Mouse (Mus musculus) embryonic facial prominence, embryonic 13.5 days (tissue): ENCODE measurements at regions not wholly inside any gene's neighbourhood (a gene's known extent, or its start where the extent isn't known, plus 50 kb on each side); places are given as distances from the start of the nearest gene placed in this dataset.

Experiments used
- ATAC-seq: fragments of 200-750 bp; cut with Nextera tagmentation; 2 replicates; pipeline ENCODE4 v1.8.0; 2017; ENCODE audit warnings: low read depth; ENCODE audit not compliant: insufficient number of reproducible peaks, insufficient read depth, low FRiP score, low TSS enrichment
- H3K27ac ChIP-seq: fragments of 300-500 bp; sonication (generic); 2 replicates; pipeline ENCODE4 v1.5.1; 2015; ENCODE audit warnings: moderate library complexity, mild to moderate bottlenecking, inconsistent platforms
- H3K27me3 ChIP-seq: fragments of 300-500 bp; sonication (generic); 2 replicates; pipeline ENCODE4 v1.6.1; 2015; ENCODE audit warnings: mild to moderate bottlenecking, inconsistent platforms
- H3K36me3 ChIP-seq: fragments of 300-500 bp; sonication (generic); 2 replicates; pipeline ENCODE4 v1.6.1; 2015; ENCODE audit warnings: mild to moderate bottlenecking, inconsistent platforms
- H3K4me1 ChIP-seq: fragments of 300-500 bp; sonication (generic); 2 replicates; pipeline ENCODE4 v1.6.1; 2015; ENCODE audit warnings: inconsistent platforms
- H3K4me2 ChIP-seq: fragments of 300-500 bp; sonication (generic); 2 replicates; pipeline ENCODE4 v1.6.1; 2015; ENCODE audit warnings: moderate library complexity, mild to moderate bottlenecking, inconsistent platforms
- H3K4me3 ChIP-seq: fragments of 300-500 bp; sonication (generic); 2 replicates; pipeline ENCODE4 v1.5.1; 2015; ENCODE audit warnings: mild to moderate bottlenecking, inconsistent platforms
- H3K9ac ChIP-seq: fragments of 300-500 bp; sonication (generic); 2 replicates; pipeline ENCODE4 v1.6.1; 2015; ENCODE audit warnings: mild to moderate bottlenecking, inconsistent platforms
- H3K9me3 ChIP-seq: fragments of 300-500 bp; sonication (generic); 2 replicates; pipeline ENCODE4 v1.6.1; 2016; ENCODE audit warnings: inconsistent platforms
- WGBS: fragments of 180-500 bp; shearing (Covaris S2); methylation state at CpG from one replicate; pipeline ENCODE4 v1.1.7; 2015; ENCODE audit warnings: mixed read lengths; 5-methylcytosine and 5-hydroxymethylcytosine counted together

DNA sequence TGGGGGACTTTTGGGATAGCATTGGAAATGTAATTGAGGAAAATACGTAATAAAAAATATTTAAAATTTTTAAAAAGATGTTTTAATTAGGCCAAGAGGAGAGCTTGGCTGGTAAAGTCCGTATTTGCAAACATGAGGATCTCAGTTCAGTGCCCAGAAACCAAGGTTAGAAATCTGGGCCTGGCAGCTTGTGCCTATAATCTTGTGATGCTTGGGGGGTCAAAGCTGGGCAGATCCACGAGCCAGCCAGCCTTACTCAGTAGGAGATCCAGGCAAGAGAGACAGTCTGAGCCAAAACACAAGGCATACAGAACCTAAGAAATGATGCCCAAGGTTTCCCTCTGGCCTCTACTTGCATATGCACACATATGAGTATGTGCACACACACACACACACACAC, 54.1 kb upstream of the Cxadr start:
- H3K36me3 ChIP-seq = no peaks in the 10 kb centered on the region
- no peak overlapping the region for H3K9ac ChIP-seq
- no peak for ATAC-seq
- no peak overlapping the region for H3K27ac ChIP-seq
- WGBS = 76% methylated on average over 3 of the region's 3 CpGs
- no peaks in the 10 kb centered on the region; the same call in 1 of the 2 replicates for H3K4me1 ChIP-seq
- no peak overlapping the region for H3K4me3 ChIP-seq
- no peaks in the 10 kb centered on the region for H3K27me3 ChIP-seq
- no peaks in the 10 kb centered on the region for H3K9me3 ChIP-seq
- no peak overlapping the region for H3K4me2 ChIP-seq

DNA sequence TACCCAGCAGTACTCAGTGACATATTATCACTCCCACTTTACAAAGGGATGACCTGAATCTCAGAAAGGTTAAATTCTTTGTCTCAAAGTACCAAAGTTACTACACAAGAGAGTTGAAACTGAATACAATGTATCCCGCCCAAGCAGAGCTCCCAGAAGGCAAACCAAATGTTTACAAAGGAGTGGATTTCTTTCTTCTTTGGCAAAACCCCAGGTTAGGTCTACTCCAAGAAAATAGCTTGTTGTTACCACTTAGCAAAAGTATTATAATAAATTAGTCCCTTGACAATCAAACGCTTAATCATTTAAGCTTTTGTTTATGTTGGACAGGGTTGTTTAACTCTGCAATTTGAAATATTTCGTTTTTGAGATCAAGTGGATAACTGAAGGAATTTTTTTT, 58.6 kb upstream of the Cxadr start:
- Histone ChIP-seq H3K9ac (no peak overlapping the region), H3K4me3 (no peak overlapping the region), H3K27ac (no peak overlapping the region), H3K9me3 (no peaks in the 10 kb centered on the region), H3K4me1 (peaks cover 7% of the 10 kb centered on the region; the same call in 1 of the 2 replicates), H3K4me2 (no peak overlapping the region), H3K27me3 (no peaks in the 10 kb centered on the region), H3K36me3 (no peaks in the 10 kb centered on the region)
- no peak for ATAC-seq
- 47% methylated on average over 3 of the region's 3 CpGs for WGBS

DNA sequence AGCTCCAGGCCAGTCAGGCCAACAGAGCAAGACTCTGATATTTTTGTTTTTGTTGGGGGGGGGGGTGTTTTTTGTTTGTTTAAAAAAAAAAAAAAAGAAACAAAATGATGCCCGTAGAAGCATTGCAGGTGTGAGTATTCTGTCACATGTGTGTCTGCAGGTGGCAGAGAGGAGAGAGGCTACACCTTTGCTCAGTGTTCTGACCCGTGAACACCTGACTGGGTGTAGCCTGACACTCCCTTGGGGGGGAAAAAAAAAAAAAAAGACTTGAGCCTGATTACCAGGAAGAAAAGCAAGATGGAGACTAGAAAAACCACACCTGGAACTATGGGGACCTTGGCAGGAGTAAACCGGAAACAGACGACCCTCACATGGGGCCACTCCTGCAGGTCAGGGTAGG, 61.1 kb upstream of the Cxadr start:
- no peak overlapping the region for H3K9ac ChIP-seq
- H3K4me1 ChIP-seq = peaks cover 14% of the 10 kb centered on the region
- H3K27ac ChIP-seq = no peak overlapping the region
- H3K4me3 ChIP-seq = no peak overlapping the region
- 77% methylated on average over 4 of the region's 4 CpGs for WGBS
- no peak for ATAC-seq
- H3K27me3 ChIP-seq = peaks cover 4% of the 10 kb centered on the region; the same call in 1 of the 2 replicates
- no peaks in the 10 kb centered on the region for H3K9me3 ChIP-seq
- H3K36me3 ChIP-seq = no peaks in the 10 kb centered on the region
- H3K4me2 ChIP-seq = no peak overlapping the region

DNA sequence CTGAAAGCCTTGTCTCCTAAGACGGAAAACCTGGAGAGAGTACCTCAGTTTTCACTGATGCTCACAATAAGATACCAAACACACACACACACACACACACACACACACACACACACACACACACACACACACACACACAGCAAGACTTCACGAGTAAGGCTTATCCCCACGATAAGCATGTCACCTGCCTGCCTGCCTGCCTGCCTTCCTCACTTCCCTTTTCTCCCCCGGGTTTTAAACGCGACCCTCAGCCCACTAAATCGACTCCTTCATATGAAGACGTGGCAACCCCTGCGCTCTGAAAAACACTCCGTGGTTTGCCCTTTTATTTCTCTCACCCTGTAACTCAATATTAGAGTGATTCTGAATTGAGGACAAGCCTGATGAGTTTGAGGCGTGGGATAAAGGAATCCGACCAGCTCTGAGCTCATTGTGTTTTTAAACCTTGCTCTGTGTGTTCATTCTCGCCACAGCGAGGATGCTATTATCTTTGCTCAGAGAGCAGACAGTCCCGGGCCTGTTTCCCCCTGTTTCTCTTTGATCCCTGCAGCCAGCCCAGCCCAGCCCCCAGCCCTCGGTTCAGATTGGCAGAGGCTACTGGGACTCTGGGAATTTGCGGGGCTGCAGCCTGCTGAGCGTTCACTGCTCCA, 63.1 kb upstream of the Cxadr start:
- peak overlapping the region; percentile 73 for H3K4me2 ChIP-seq
- H3K36me3 ChIP-seq = no peaks in the 10 kb centered on the region
- H3K27me3 ChIP-seq = peaks cover 4% of the 10 kb centered on the region; the same call in 1 of the 2 replicates
- H3K9me3 ChIP-seq = no peaks in the 10 kb centered on the region
- H3K4me3 ChIP-seq = peak overlapping the region; percentile 46
- peak overlapping the region; percentile 51; the same call in 1 of the 2 replicates for H3K27ac ChIP-seq
- WGBS = under 1% methylated on average over 18 of the region's 18 CpGs
- peaks cover 14% of the 10 kb centered on the region for H3K4me1 ChIP-seq
- H3K9ac ChIP-seq = peak overlapping the region; percentile 65
- no peak for ATAC-seq

DNA sequence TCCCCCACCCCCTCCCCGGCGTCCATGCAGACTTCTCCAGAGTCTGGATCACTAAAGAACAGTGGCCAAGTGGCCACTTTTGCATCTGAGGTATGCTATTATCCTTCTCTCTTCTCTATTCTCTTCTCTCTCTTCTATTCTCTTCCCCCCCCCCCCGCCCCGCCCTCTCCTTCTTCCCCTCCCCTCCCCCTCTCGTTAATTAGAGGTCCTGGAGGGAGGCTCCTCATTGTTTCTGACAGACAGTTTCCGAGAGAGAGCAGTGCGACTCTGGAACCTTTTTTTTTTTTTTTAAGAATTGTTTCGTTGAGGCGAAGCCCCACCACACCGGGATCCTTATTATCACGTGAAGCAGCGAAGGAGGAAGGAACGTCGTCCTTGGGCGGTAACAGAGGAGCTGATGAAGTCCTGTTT, 63.6 kb upstream of the Cxadr start:
- Histone ChIP-seq H3K4me3 (peak overlapping the region; percentile 46), H3K27ac (0 out of 2 replicates have a peak overlapping the region, but pooled peaks have one; percentile 51), H3K9me3 (no peaks in the 10 kb centered on the region), H3K4me2 (peak overlapping the region; percentile 73), H3K27me3 (peaks cover 4% of the 10 kb centered on the region; the same call in 1 of the 2 replicates), H3K36me3 (no peaks in the 10 kb centered on the region), H3K4me1 (peaks cover 14% of the 10 kb centered on the region), H3K9ac (peak overlapping the region; percentile 65)
- no peak for ATAC-seq
- WGBS = under 1% methylated on average over 13 of the region's 15 CpGs

DNA sequence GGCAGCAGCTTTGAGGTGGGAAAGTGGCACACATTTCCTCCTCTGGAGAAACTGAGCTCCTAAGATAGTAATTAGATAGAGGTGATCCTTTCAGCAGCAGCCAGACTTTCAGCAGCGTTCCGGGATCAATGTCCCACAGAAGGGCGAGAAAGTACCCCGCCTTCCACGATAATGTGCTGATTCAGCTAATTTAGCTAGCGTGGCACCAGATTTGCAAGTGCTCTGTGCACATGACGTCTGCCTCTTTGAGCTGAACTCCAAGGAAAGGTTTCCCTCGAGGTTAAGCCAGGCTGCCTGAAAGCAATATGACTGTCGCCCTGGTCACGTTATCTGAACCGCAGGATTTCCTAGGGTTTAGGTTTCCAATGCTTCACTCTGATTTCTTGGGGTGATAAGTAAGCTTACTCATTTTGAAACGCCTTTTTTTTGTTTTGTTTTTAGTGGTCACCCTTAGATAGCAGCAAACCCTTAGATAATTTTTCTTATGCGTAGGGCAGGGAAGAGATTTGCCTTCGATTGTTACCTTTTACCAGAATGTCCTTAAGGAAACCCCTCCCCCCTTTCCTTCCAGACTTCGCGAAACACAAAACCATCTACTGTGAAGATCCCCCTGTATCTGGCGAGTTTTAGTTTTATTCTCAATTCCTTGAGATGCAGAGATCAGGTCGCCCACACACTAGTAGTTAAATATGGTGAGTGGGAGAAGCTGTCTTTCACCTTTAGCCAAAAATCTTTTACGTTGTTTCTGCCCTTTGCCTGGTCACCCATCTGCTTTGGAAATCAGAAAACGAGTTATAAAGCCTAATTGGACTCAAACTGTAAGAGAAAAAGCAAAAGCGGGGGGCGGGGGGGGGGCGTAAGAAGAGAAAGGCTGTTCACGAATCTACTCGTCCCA, 64.3 kb upstream of the Cxadr start:
- Histone ChIP-seq H3K27ac (no peak overlapping the region), H3K9ac (peak overlapping the region; percentile 65), H3K9me3 (no peaks in the 10 kb centered on the region), H3K4me2 (peak overlapping the region; percentile 73), H3K27me3 (peaks cover 4% of the 10 kb centered on the region; the same call in 1 of the 2 replicates), H3K4me3 (peak overlapping the region; percentile 46), H3K36me3 (no peaks in the 10 kb centered on the region), H3K4me1 (peaks cover 14% of the 10 kb centered on the region)
- ATAC-seq = no peak
- WGBS = 3% methylated on average over 25 of the region's 25 CpGs

DNA sequence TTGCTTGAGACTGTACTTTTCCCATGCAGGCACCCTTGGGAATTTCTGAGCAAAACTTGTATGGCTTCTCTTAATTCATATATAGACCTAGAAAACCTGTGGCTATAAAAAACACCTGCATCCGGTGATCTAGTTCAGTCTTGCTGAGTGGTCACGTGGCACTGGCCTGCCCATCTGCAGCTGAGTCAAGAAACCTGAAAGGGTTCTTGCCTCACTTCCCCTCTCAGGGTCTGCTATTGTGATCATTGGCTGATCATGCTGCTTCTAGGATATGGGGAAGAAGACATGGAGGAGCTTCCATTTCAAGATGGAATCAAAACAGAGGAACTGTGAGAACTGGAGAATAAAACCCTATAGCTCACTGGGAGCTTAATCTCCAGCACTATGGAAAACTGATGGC, 69.1 kb upstream of the Cxadr start:
- no peak overlapping the region for H3K4me3 ChIP-seq
- no peak overlapping the region for H3K9ac ChIP-seq
- no peak overlapping the region for H3K27ac ChIP-seq
- 85% methylated on average over 2 of the region's 2 CpGs for WGBS
- H3K4me1 ChIP-seq = peaks cover 7% of the 10 kb centered on the region
- no peak overlapping the region for H3K4me2 ChIP-seq
- no peaks in the 10 kb centered on the region for H3K36me3 ChIP-seq
- peaks cover 4% of the 10 kb centered on the region; the same call in 1 of the 2 replicates for H3K27me3 ChIP-seq
- no peak for ATAC-seq
- peaks cover 6% of the 10 kb centered on the region; the same call in 1 of the 2 replicates for H3K9me3 ChIP-seq

DNA sequence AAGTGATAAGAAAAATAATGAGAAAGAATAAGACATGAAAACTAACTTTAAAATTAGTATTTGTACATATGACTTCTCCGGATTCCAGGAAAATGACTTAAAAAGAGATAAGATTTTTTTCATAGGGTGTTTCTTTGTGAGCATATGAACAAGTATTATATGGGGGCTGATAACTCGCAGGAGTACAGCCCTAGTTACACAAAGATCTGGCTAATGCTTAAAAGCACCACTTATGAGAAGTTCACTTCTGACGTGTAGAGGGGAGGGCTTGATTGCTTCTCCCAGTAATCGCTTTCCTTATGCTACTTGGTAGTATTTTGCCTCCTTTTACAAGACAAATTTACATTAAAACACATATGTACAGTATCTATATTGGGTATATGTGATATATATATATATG, 72.3 kb upstream of the Cxadr start:
- Histone ChIP-seq H3K4me1 (no peaks in the 10 kb centered on the region), H3K36me3 (no peaks in the 10 kb centered on the region)
- WGBS = 87% methylated on average over 4 of the region's 4 CpGs

DNA sequence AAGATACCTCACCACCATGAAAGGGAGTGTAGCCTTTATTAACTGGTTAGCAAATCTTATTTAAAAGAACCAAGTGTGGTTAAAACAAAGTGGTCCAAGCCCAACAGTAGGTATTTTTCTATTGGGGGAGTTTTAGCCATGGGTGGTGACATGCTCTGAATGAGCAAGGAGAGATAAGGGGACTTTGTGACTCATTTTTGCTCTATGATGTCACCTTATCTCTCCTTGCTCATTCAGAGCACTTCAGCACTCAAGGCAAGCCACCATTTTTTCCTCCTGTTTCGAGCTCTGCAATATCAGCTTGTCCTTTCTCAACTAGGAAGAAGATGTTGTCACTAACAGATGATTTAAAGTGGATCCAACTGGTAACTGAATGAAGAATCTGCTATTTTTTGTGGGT, 78.9 kb upstream of the Cxadr start:
- no peak overlapping the region for H3K4me3 ChIP-seq
- 0 out of 2 replicates have a peak, but pooled peaks cover 7% of the 10 kb centered on the region for H3K4me1 ChIP-seq
- no peaks in the 10 kb centered on the region for H3K9me3 ChIP-seq
- H3K4me2 ChIP-seq = no peak overlapping the region
- H3K27me3 ChIP-seq = no peaks in the 10 kb centered on the region
- H3K9ac ChIP-seq = no peak overlapping the region
- WGBS = 70% methylated on average over 1 of the region's 1 CpGs
- ATAC-seq = no peak
- H3K36me3 ChIP-seq = no peaks in the 10 kb centered on the region
- no peak overlapping the region for H3K27ac ChIP-seq

More for the DNA sequence above, 72.3 kb upstream of the Cxadr start:
- ATAC-seq = no peak
- peaks cover 6% of the 10 kb centered on the region; the same call in 1 of the 2 replicates for H3K9me3 ChIP-seq
- H3K9ac ChIP-seq = no peak overlapping the region
- H3K4me3 ChIP-seq = no peak overlapping the region
- no peak overlapping the region for H3K4me2 ChIP-seq
- no peaks in the 10 kb centered on the region for H3K27me3 ChIP-seq
- no peak overlapping the region for H3K27ac ChIP-seq

DNA sequence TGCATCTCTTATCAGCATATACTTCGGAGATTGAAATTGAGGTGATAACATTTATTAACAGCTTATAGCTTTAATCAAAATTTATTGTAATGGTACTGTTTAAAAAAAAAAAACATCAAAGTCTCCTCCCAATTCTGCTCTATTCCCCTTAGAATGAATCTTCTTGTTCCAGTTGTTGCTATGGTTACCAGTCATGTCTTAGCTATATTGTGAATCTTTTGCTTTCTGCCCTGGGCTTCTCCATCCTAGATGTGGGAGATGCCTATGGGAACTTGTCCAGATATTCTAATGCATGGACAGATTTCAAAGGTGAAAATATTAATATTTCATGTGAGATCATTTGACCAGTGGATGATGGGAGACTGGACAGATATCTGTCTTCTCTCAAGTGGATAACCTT, 79.5 kb upstream of the Cxadr start:
- no peak overlapping the region for H3K9ac ChIP-seq
- no peak overlapping the region for H3K27ac ChIP-seq
- H3K4me2 ChIP-seq = no peak overlapping the region
- H3K9me3 ChIP-seq = no peaks in the 10 kb centered on the region
- WGBS = 91% methylated on average over 1 of the region's 1 CpGs
- H3K4me3 ChIP-seq = no peak overlapping the region
- no peaks in the 10 kb centered on the region for H3K36me3 ChIP-seq
- H3K27me3 ChIP-seq = no peaks in the 10 kb centered on the region
- H3K4me1 ChIP-seq = peaks cover 10% of the 10 kb centered on the region; the same call in 1 of the 2 replicates
- no peak for ATAC-seq

DNA sequence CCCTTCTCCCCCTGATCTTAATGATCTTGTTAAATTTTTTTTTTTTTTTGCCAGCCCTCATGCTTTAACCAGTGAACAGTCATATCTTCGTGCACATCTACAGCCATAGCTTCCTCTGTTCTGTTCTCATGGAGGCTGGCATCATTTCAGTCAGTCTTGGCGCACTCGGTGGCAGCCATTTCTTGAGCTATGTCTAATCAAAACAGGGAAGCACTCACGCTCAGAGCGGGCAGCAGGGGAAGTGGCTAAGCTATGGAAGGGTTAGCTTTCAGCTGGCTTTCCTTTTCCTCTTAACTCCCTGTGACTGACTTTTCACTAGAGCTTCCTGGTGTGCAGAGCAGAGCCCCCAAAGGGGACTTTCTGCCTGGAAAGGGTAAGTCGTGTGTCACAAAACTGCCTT, 83.7 kb upstream of the Cxadr start:
- Histone ChIP-seq H3K27me3 (no peaks in the 10 kb centered on the region), H3K4me1 (peaks cover 11% of the 10 kb centered on the region; the same call in 1 of the 2 replicates), H3K9me3 (no peaks in the 10 kb centered on the region), H3K4me2 (peak overlapping the region; percentile 44), H3K36me3 (no peaks in the 10 kb centered on the region), H3K4me3 (no peak overlapping the region), H3K27ac (peak overlapping the region; percentile 16; the same call in 1 of the 2 replicates), H3K9ac (no peak overlapping the region)
- 32% methylated on average over 6 of the region's 6 CpGs for WGBS
- no peak for ATAC-seq
